Mouse (Mus musculus): Measurements from ENCODE around the gene Psmb4.
"Not testable (repeated sequence)": the region's sequence is repeated elsewhere in the genome, so short reads cannot be mapped to it uniquely, and the experiment has no call there.

Gene Psmb4

GRCm38 (mm10) chr3:94904759-94905158 lies 18.0 kb upstream of the Psmb4 start:
- DNase-seq (ENCODE audit: low spot score) = not testable (repeated sequence)

GRCm38 (mm10) chr3:94902747-94903146 lies 16.0 kb upstream of the Psmb4 start:
- DNase-seq (ENCODE audit: low spot score) = peak; percentile 52

GRCm38 (mm10) chr3:94894076-94894475 lies 7.3 kb upstream of the Psmb4 start:
- DNase-seq (ENCODE audit: low spot score) = no peak

- peak; percentile 31 for DNase-seq (ENCODE audit: low spot score)
Measured at GRCm38 (mm10) chr3:94888595-94888994, 1.8 kb upstream of the Psmb4 start.

- no peak for DNase-seq (ENCODE audit: low spot score)
Measured at GRCm38 (mm10) chr3:94882579-94882978, 4.2 kb downstream of the Psmb4 start.

GRCm38 (mm10) chr3:94881840-94882239 lies 4.9 kb downstream of the Psmb4 start:
- DNase-seq (ENCODE audit: low spot score) = no peak

GRCm38 (mm10) chr3:94878618-94879017 lies 8.1 kb downstream of the Psmb4 start:
- DNase-seq (ENCODE audit: low spot score) = no peak

- DNase-seq (ENCODE audit: low spot score) = no peak
Measured at GRCm38 (mm10) chr3:94869011-94869410, 17.8 kb downstream of the Psmb4 start.

GRCm38 (mm10) chr3:94859471-94859870 lies 27.3 kb downstream of the Psmb4 start:
- DNase-seq (ENCODE audit: low spot score) = no peak

GRCm38 (mm10) chr3:94852215-94852614 lies 34.5 kb downstream of the Psmb4 start:
- no peak for DNase-seq (ENCODE audit: low spot score)

- no peak for DNase-seq (ENCODE audit: low spot score)
Measured at GRCm38 (mm10) chr3:94851731-94852130, 35.0 kb downstream of the Psmb4 start.

- DNase-seq (ENCODE audit: low spot score) = peak; percentile 64
Measured at GRCm38 (mm10) chr3:94849338-94849737, 37.4 kb downstream of the Psmb4 start.

GRCm38 (mm10) chr3:94847382-94847781 lies 39.4 kb downstream of the Psmb4 start:
- no peak for DNase-seq (ENCODE audit: low spot score)

- DNase-seq (ENCODE audit: low spot score) = no peak
Measured at GRCm38 (mm10) chr3:94839101-94839500, 47.7 kb downstream of the Psmb4 start.

- DNase-seq (ENCODE audit: low spot score) = no peak
Measured at GRCm38 (mm10) chr3:94838631-94839030, 48.1 kb downstream of the Psmb4 start.

- DNase-seq (ENCODE audit: low spot score) = peak; percentile 75
Measured at GRCm38 (mm10) chr3:94837959-94838496, 48.7 kb downstream of the Psmb4 start.

GRCm38 (mm10) chr3:94837183-94837890 lies 49.4 kb downstream of the Psmb4 start, which contains the start of gene Pogz:
Gene Pogz, plus strand, starts transcription at chr3:94837567.
- DNase-seq (ENCODE audit: low spot score) = peak; percentile 92

GRCm38 (mm10) chr3:94835396-94835795 lies 51.4 kb downstream of the Psmb4 start:
- DNase-seq (ENCODE audit: low spot score) = no peak
